Mouse (Mus musculus) kidney, postnatal 0 days (tissue): ENCODE measurements around the gene Rtl6. TPM values are rescaled to one million over a fixed set of nuclear protein-coding genes. Genes with fewer than 3 reads are reported as not detected.

ENCODE experiments used
- ATAC-seq: fragments of 200-750 bp; cut with Nextera tagmentation; replicated peaks from 2 replicates; pipeline ENCODE4 v1.8.0; 2017; ENCODE audit warnings: low read depth, moderate number of reproducible peaks, moderate TSS enrichment, moderate library complexity; ENCODE audit not compliant: low FRiP score
- DNase-seq: peaks from one replicate; pipeline ENCODE4 v3.0.0-alpha.2; 2016; ENCODE audit warnings: low spot score
- H3K27ac ChIP-seq: fragments of 300-500 bp; sonication (generic); 2 replicates; pipeline ENCODE4 v1.5.1; 2014; ENCODE audit warnings: mild to moderate bottlenecking
- H3K27me3 ChIP-seq: fragments of 300-500 bp; sonication (generic); 2 replicates; pipeline ENCODE4 v1.6.1; 2014; ENCODE audit warnings: low read length, mixed read lengths; ENCODE audit not compliant: insufficient read depth
- H3K36me3 ChIP-seq: fragments of 300-500 bp; sonication (generic); 2 replicates; pipeline ENCODE4 v1.6.1; 2014; ENCODE audit warnings: low read length, mixed read lengths; ENCODE audit not compliant: insufficient read depth
- H3K4me1 ChIP-seq: fragments of 300-500 bp; sonication (generic); replicated peaks from 2 replicates; pipeline ENCODE4 v1.6.1; 2014; ENCODE audit warnings: antibody characterized with exemption, low read length, mixed read lengths; ENCODE audit not compliant: insufficient read depth
- H3K4me2 ChIP-seq: fragments of 300-500 bp; sonication (generic); 2 replicates; pipeline ENCODE4 v1.6.1; 2014; ENCODE audit warnings: mild to moderate bottlenecking, low read length, moderate library complexity, mixed read lengths
- H3K4me3 ChIP-seq: fragments of 300-500 bp; sonication (generic); replicated peaks from 2 replicates; pipeline ENCODE4 v1.5.1; 2014; ENCODE audit warnings: low read depth, low read length
- H3K9ac ChIP-seq: fragments of 300-500 bp; sonication (generic); 2 replicates; pipeline ENCODE4 v1.6.1; 2014; ENCODE audit warnings: low read depth, low read length
- H3K9me3 ChIP-seq: fragments of 300-500 bp; sonication (generic); replicated peaks from 2 replicates; pipeline ENCODE4 v1.6.1; 2016; ENCODE audit warnings: low read length, inconsistent platforms, mixed read lengths
- CTCF ChIP-seq: IDR thresholded peaks from 2 replicates; pipeline ENCODE4 v1.5.1; 2016; ENCODE audit warnings: antibody characterized with exemption, low read depth, mild to moderate bottlenecking, moderate library complexity
- WGBS: fragments of 180-500 bp; shearing (Covaris S2); extraction: QIAGEN DNeasy Blood & Tissue Kit; methylation state at CpG from one replicate; pipeline ENCODE4 v1.1.7; 2014; 5-methylcytosine and 5-hydroxymethylcytosine counted together
- polyA plus RNA-seq: library from polyadenylated mRNA; unstranded; fragments of >200 nt; fragmentation: Nextera tagmentation; extraction: Ambion mirVana; gene quantifications from 2 replicates; pipeline ENCODE4 v1.2.1, GENCODE M21; 2015

Rtl6 gene
- polyA plus RNA-seq, 1 experiment from 2014 or later = 11.2 TPM

DNA sequence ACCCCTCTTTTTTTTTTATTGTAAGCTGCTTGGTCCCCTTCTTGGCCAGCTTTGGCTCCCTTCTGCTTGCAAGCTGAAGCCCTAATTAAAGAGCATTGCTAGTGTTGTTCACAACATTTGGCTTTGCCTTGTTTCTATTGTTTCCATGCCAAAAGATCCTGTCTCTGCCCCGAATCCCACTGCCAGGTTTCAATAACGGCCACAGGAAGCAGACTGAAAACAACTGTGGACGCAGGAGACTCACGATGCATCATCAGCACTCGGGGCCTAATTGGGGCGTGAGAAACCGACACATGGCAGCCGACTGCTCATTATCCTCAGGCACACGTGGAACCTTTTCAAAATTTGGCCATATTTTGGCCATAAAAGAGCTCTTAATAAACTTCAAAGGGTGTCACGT is 26.1 kb downstream of the Rtl6 start:
- no peak overlapping the region for H3K9ac ChIP-seq
- no peak overlapping the region for H3K4me2 ChIP-seq
- H3K4me1 ChIP-seq = 0 out of 2 replicates have a peak, but pooled peaks cover 3% of the 10 kb centered on the region
- DNase-seq (no peak), ATAC-seq (no peak)
- TF ChIP-seq CTCF = no peak
- WGBS = 46% methylated on average over 10 of the region's 10 CpGs
- H3K9me3 ChIP-seq = no peaks in the 10 kb centered on the region; the same call in 1 of the 2 replicates
- no peak overlapping the region for H3K27ac ChIP-seq
- H3K27me3 ChIP-seq = no peaks in the 10 kb centered on the region
- no peak overlapping the region for H3K4me3 ChIP-seq
- H3K36me3 ChIP-seq = no peaks in the 10 kb centered on the region

DNA sequence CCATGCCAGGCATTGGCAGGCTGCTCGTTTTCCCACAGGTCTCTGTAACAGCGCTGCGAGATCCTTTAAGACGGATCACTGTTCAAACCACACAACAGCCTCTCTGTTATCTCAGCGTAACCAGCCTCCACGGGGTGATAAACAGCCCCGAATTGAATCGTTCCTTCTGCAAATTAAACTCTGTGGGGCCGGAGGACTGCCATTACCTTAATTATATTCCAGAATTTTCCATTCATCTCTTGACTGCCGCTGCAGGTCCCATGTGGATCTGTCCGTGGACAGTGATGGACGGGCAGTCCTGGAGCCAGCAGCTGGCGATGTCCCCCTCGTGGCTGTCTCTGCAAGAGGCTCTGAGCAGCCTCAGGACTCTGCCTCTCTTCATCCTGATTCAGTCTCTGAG is 30.7 kb downstream of the Rtl6 start:
- Histone ChIP-seq H3K9me3 (no peaks in the 10 kb centered on the region), H3K4me2 (no peak overlapping the region), H3K9ac (no peak overlapping the region), H3K36me3 (no peaks in the 10 kb centered on the region), H3K4me1 (0 out of 2 replicates have a peak, but pooled peaks cover 3% of the 10 kb centered on the region), H3K4me3 (no peak overlapping the region), H3K27ac (no peak overlapping the region), H3K27me3 (no peaks in the 10 kb centered on the region)
- TF ChIP-seq CTCF = no peak
- DNase-seq = no peak
- 73% methylated on average over 14 of the region's 14 CpGs for WGBS
- ATAC-seq = no peak

DNA sequence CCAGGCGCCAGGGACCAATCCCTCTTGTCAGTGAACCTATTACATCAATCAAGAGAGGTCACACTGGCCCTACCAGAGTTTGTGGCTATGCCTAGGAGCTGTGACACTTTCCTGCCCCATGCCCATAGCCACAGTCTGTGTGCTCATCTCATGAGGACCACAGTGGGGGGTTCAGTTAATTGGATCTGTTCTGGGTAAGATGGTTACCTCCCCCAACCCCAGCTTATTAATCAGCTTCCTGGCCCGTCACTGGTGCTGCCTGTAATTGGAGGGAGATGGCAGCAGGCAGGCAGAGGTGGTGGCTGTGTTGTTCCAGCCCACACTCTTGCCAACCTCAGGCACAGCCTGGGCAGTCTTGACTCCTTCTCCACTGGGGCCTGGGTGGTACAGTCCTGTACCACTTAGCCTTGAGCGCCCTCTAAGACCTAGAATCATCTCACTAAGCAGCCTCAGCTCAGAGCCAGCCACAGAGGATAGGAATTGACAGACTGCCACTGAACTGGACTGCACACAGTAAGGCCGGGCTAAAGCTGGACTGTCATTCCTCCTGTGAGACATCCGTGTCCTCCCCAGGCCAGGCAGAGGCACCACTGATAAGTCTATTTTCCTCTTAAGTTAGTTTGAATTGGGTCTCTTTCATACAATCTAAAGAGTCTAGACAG is 32.3 kb downstream of the Rtl6 start:
- no peaks in the 10 kb centered on the region for H3K36me3 ChIP-seq
- 0 out of 2 replicates have a peak, but pooled peaks cover 3% of the 10 kb centered on the region for H3K4me1 ChIP-seq
- H3K27me3 ChIP-seq = no peaks in the 10 kb centered on the region
- 69% methylated on average over 5 of the region's 5 CpGs for WGBS
- ATAC-seq (no peak), DNase-seq (no peak)
- no peak overlapping the region for H3K4me2 ChIP-seq
- no peak overlapping the region for H3K9ac ChIP-seq
- H3K4me3 ChIP-seq = no peak overlapping the region
- H3K27ac ChIP-seq = no peak overlapping the region
- no peak for TF ChIP-seq CTCF
- no peaks in the 10 kb centered on the region for H3K9me3 ChIP-seq

DNA sequence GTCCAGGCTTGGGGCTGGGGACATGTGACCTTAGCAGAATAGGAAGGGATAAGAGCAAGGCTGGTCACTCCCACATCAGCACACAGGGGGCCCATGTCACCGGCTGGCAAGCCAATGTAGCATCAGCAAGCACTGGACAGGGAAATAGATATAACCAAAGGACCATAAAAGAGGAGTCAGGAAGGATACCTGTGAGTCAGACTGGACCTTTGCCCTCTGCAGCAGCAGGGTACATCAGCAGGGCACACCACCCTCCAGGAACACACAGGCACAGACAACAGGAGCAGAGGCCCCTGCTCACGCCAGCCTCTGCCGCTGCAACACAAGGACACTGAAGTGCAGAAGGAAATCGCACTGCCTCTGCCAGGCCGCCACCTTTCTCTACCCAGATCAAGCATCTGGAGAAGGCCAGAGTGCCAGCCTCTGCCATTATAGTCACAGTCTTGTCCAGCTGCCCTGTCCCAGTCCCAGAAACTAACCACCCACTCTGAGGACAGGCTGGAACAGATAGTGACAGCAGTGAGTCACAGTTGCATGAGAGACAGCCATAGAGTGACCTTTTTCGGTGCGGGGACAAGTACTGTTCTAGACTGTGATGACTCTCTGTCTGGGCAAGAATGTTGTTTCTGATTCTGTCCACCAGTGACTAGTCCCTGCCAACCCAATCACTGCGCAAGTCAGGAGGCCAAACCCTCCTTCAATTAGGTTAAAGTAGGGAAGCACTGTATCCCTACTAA is 34.5 kb downstream of the Rtl6 start:
- no peak for ATAC-seq
- no peak overlapping the region for H3K4me2 ChIP-seq
- no peak for DNase-seq
- H3K36me3 ChIP-seq = no peaks in the 10 kb centered on the region
- H3K4me1 ChIP-seq = no peaks in the 10 kb centered on the region
- no peak overlapping the region for H3K9ac ChIP-seq
- no peaks in the 10 kb centered on the region for H3K9me3 ChIP-seq
- WGBS = 89% methylated on average over 8 of the region's 8 CpGs
- no peak for TF ChIP-seq CTCF
- H3K27ac ChIP-seq = no peak overlapping the region
- H3K27me3 ChIP-seq = no peaks in the 10 kb centered on the region
- H3K4me3 ChIP-seq = no peak overlapping the region

DNA sequence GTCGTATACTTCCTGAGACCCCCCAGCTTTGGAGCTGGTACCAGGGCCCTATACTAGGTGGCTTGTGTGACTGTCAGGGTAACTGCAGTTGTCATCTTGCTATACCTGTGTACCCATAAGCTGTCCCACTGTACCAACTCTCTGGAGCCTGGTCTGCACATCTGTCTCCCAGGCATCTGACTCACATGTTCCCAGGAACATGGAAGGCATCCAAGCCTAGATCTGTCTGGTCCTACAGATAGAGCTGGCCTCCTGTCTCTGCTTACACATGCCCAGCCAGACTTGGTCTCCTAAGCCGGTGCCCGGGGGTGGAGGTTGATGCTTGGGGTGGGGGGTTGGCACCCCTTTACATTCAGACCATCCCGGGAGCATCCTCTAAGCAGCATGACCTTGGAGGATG is 36.1 kb downstream of the Rtl6 start:
- Histone ChIP-seq H3K4me3 (no peak overlapping the region), H3K36me3 (no peaks in the 10 kb centered on the region), H3K27ac (no peak overlapping the region), H3K27me3 (no peaks in the 10 kb centered on the region), H3K9ac (no peak overlapping the region), H3K4me1 (no peaks in the 10 kb centered on the region), H3K4me2 (no peak overlapping the region), H3K9me3 (no peaks in the 10 kb centered on the region)
- 84% methylated on average over 4 of the region's 4 CpGs for WGBS
- ATAC-seq (no peak), DNase-seq (no peak)
- no peak for TF ChIP-seq CTCF

DNA sequence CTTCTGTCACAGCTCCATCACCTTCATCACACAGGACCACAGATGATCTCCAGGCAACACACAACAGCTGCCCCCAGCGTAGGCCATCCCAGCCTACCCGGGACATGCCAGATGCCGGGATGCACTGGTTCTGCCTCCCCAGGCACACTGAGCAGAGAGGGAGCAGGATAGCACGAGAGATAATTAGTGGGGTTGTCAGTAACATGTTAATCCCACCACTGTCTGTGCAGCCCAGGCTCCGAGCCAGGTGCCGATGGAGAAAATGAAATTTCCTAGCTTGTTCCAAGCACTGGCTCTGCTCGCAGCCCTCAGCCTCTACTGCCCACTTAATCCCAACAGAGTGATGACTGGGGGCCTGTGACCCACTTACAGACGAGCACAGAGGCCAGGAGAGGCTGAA is 39.1 kb downstream of the Rtl6 start:
- Histone ChIP-seq H3K27me3 (no peaks in the 10 kb centered on the region), H3K4me2 (no peak overlapping the region), H3K9ac (no peak overlapping the region), H3K9me3 (no peaks in the 10 kb centered on the region), H3K4me3 (no peak overlapping the region), H3K27ac (no peak overlapping the region), H3K4me1 (no peaks in the 10 kb centered on the region), H3K36me3 (no peaks in the 10 kb centered on the region)
- TF ChIP-seq CTCF = no peak
- WGBS = 79% methylated on average over 8 of the region's 8 CpGs
- DNase-seq (no peak), ATAC-seq (no peak)
